Comparison of ENCODE assay signal across 11 mouse cellular contexts in genomic region chr13:56611129-56611528, GRCm38 (mm10). TPM values are rescaled to one million over a fixed set of nuclear protein-coding genes. Genes with fewer than 3 reads are reported as not detected.
DNase-seq lines count a peak whose midpoint lies in the region; ATAC-seq and TF ChIP-seq lines count a peak whose summit lies in the region.
"Had no signal": no experiment of that assay in that cellular context is flagged by ENCODE, and none has a peak within 500 bp of the region (broad histone marks: within the 10 kb centered on the region; RNA-seq: fewer than 3 reads in every experiment).

No protein-coding gene starts in this region.

- DNase-seq in heart, postnatal 10 days, result no peak
- no peak for DNase-seq in lung, postnatal 0 days (ENCODE audit: low spot score)
- DNase-seq in lung, postnatal 14 days, result no peak
- DNase-seq in limb, embryonic 10.5 days (ENCODE audit: low spot score), result no peak
- no peak for DNase-seq in left cerebral cortex, adult 18-20 months (ENCODE audit: low spot score in 2 of 2)
- DNase-seq in frontal cortex, postnatal 36 days (ENCODE audit: low spot score in 2 of 2), result no peak
- DNase-seq: cerebellum, adult 11-12 months had no signal

- H3K36me3 ChIP-seq in heart, embryonic 11.5 days (ENCODE audit: control insufficient read depth, insufficient read depth, low read length), result no peaks in the 10 kb centered on the region
- H3K36me3 ChIP-seq in lung, postnatal 0 days (ENCODE audit: insufficient read depth, low read length), result no peaks in the 10 kb centered on the region
- peaks cover 20% of the 10 kb centered on the region for H3K36me3 ChIP-seq in limb, embryonic 10.5 days
- no peaks in the 10 kb centered on the region for H3K36me3 ChIP-seq in stomach, embryonic 15.5 days
- H3K36me3 ChIP-seq: midbrain, embryonic 10.5 days had no signal

- 46% methylated on average over 4 of the region's 4 CpGs for WGBS in heart, embryonic 11.5 days (ENCODE audit: insufficient replicate concordance)
- WGBS in lung, postnatal 0 days, result 77% methylated on average over 4 of the region's 4 CpGs
- WGBS in limb, embryonic 10.5 days, result 67% methylated on average over 4 of the region's 4 CpGs
- WGBS in stomach, embryonic 15.5 days, result 53% methylated on average over 4 of the region's 4 CpGs

- 0 out of 2 replicates have a peak overlapping the region, but pooled peaks have one; percentile 8 for H3K27ac ChIP-seq in heart, embryonic 11.5 days (ENCODE audit: low read depth, low read length)
- no peak overlapping the region for H3K27ac ChIP-seq in lung, postnatal 0 days (ENCODE audit: low read length)
- H3K27ac ChIP-seq in limb, embryonic 10.5 days, result peak overlapping the region; percentile 32
- peak overlapping the region; percentile 42; the same call in 1 of the 2 replicates for H3K27ac ChIP-seq in stomach, embryonic 15.5 days

- TF ChIP-seq CTCF in lung, postnatal 0 days (IDR thresholded peaks at IDR 0.05), result no peak

- peak overlapping the region; percentile 97 for H3K4me2 ChIP-seq in heart, embryonic 11.5 days
- peak overlapping the region; percentile 89; the same call in 1 of the 2 replicates for H3K4me2 ChIP-seq in lung, postnatal 0 days (replicated peaks; ENCODE audit: low read depth, low read length)
- peak overlapping the region; percentile 96 for H3K4me2 ChIP-seq in stomach, embryonic 15.5 days

- no peaks in the 10 kb centered on the region for H3K9me3 ChIP-seq in heart, embryonic 11.5 days (replicated peaks; ENCODE audit: control insufficient read depth, low read length)
- H3K9me3 ChIP-seq in lung, postnatal 0 days (ENCODE audit: low read length), result no peaks in the 10 kb centered on the region
- no peaks in the 10 kb centered on the region for H3K9me3 ChIP-seq in limb, embryonic 10.5 days (replicated peaks)
- H3K9me3 ChIP-seq in stomach, embryonic 15.5 days, result no peaks in the 10 kb centered on the region
- H3K9me3 ChIP-seq: midbrain, embryonic 10.5 days had no signal

- intact Hi-C loops in heart, postnatal 10 days (cut with DNase I), result loop anchor here (5.0 kb wide), 1 partner anchor 534 kb away; no protein-coding TSS in a partner anchor

- peaks cover 40% of the 10 kb centered on the region for H3K4me1 ChIP-seq in heart, embryonic 11.5 days (ENCODE audit: control insufficient read depth, insufficient read depth, low read length)
- peaks cover 33% of the 10 kb centered on the region for H3K4me1 ChIP-seq in lung, postnatal 0 days (ENCODE audit: insufficient read depth, low read depth, low read length)
- H3K4me1 ChIP-seq in limb, embryonic 10.5 days, result peaks cover 89% of the 10 kb centered on the region
- H3K4me1 ChIP-seq in stomach, embryonic 15.5 days, result peaks cover 60% of the 10 kb centered on the region

- TF ChIP-seq EP300 in lung, postnatal 0 days (IDR thresholded peaks at IDR 0.05), result no peak

- peaks cover 12% of the 10 kb centered on the region for H3K27me3 ChIP-seq in heart, embryonic 11.5 days (ENCODE audit: control insufficient read depth, insufficient read depth, low read length)
- no peaks in the 10 kb centered on the region for H3K27me3 ChIP-seq in lung, postnatal 0 days (replicated peaks; ENCODE audit: insufficient read depth, low read length)
- peaks cover 19% of the 10 kb centered on the region for H3K27me3 ChIP-seq in limb, embryonic 10.5 days (ENCODE audit: low read depth, poor library complexity, severe bottlenecking)
- H3K27me3 ChIP-seq in stomach, embryonic 15.5 days (replicated peaks), result no peaks in the 10 kb centered on the region; the same call in 1 of the 2 replicates

- ATAC-seq in heart, embryonic 11.5 days (replicated peaks; ENCODE audit: insufficient number of reproducible peaks, low FRiP score, low TSS enrichment), result no peak
- no peak for ATAC-seq in lung, postnatal 0 days
- ATAC-seq in stomach, embryonic 15.5 days (ENCODE audit: insufficient read depth, low FRiP score, low read depth), result no peak
- ATAC-seq: CD4-positive, CD25-positive, alpha-beta regulatory T cell, adult 4 months had no signal

- H3K4me3 ChIP-seq in heart, embryonic 11.5 days (ENCODE audit: low read depth, low read length), result peak overlapping the region; percentile 59
- 0 out of 2 replicates have a peak overlapping the region, but pooled peaks have one; percentile 46 for H3K4me3 ChIP-seq in lung, postnatal 0 days (ENCODE audit: low read depth, low read length)
- H3K4me3 ChIP-seq in limb, embryonic 10.5 days, result no peak overlapping the region; the same call in 1 of the 2 replicates
- peak overlapping the region; percentile 58 for H3K4me3 ChIP-seq in stomach, embryonic 15.5 days (replicated peaks)
- H3K4me3 ChIP-seq: midbrain, embryonic 10.5 days had no signal

- no peak overlapping the region for H3K9ac ChIP-seq in heart, embryonic 11.5 days (ENCODE audit: low read depth, low read length)
- H3K9ac ChIP-seq in lung, postnatal 0 days (replicated peaks; ENCODE audit: low read depth), result no peak overlapping the region
- no peak overlapping the region; the same call in 1 of the 2 replicates for H3K9ac ChIP-seq in stomach, embryonic 15.5 days

RNA-seq across cellular contexts. Expression of gene Tgfbi, which starts 1.8 kb away (rescaled TPM):
- polyA plus RNA-seq in heart, embryonic 11.5 days (2014; fragmentation: Nextera tagmentation; extraction: Ambion mirVana), result 65.0 and 94.5 TPM in 2 replicates
- total RNA-seq in heart, postnatal 10 days (2021), result 10 to 100 TPM; 18.6 to 21.2 TPM
- 408 and 422 TPM in 2 replicates for polyA plus RNA-seq in lung, postnatal 0 days (2015; fragmentation: Nextera tagmentation; extraction: Ambion mirVana)
- 26.3 and 38.9 TPM in 2 replicates for polyA plus RNA-seq in limb, embryonic 10.5 days (2016; fragmentation: Nextera tagmentation; extraction: Ambion mirVana)
- 158 and 165 TPM in 2 replicates for polyA plus RNA-seq in stomach, embryonic 15.5 days (2015; fragmentation: Nextera tagmentation; extraction: Ambion mirVana)
- total RNA-seq in left cerebral cortex, adult 18-20 months (2021), result 1 to 10 TPM; 3.4 to 4.0 TPM
